Mouse (Mus musculus): Measurements from ENCODE around the gene Panx2. TPM values are rescaled to one million over a fixed set of nuclear protein-coding genes. Genes with fewer than 3 reads are reported as not detected.

Gene Panx2
- total and polyA plus RNA-seq, 3 experiments, result 0.01 to 0.11 TPM; not detected in 1

- H3K4me1 ChIP-seq (ENCODE audit: insufficient read depth, low read depth, low read length), result no peaks in the 10 kb centered on the region
Measured at GRCm38 (mm10) chr15:89054666-89055065, 4.9 kb upstream of the Panx2 start.

GRCm38 (mm10) chr15:89058736-89059135 lies 798 bp upstream of the Panx2 start:
- no peak overlapping the region for H3K4me3 ChIP-seq (ENCODE audit: low read depth, low read length)
- no peak for ATAC-seq (ENCODE audit: extremely low read depth, insufficient number of reproducible peaks, low FRiP score, poor library complexity, severe bottlenecking)
- H3K9me3 ChIP-seq (replicated peaks), result peaks cover 4% of the 10 kb centered on the region
- H3K27me3 ChIP-seq (ENCODE audit: insufficient read depth, low read length), result peaks cover 29% of the 10 kb centered on the region
- TF ChIP-seq GATA1 (IDR thresholded peaks at IDR 0.05; ENCODE audit: borderline replicate concordance, low read length), result no peak
- TF ChIP-seq TAL1 (conservative IDR thresholded peaks at IDR 0.05; ENCODE audit: low read depth, low read length), result no peak
- TF ChIP-seq POLR2AphosphoS5 (IDR thresholded peaks at IDR 0.05; ENCODE audit: insufficient replicate concordance, low read depth, low read length), result no peak
- TF ChIP-seq CTCF (IDR thresholded peaks at IDR 0.05; ENCODE audit: low read depth, low read length), result no peak
- no peak for TF ChIP-seq GATA2 (IDR thresholded peaks at IDR 0.05; ENCODE audit: borderline replicate concordance, low read depth, low read length)
- no peaks in the 10 kb centered on the region for H3K36me3 ChIP-seq (replicated peaks)
- H3K4me1 ChIP-seq (ENCODE audit: insufficient read depth, low read depth, low read length), result no peaks in the 10 kb centered on the region; the same call in 1 of the 2 replicates
- DNase-seq (ENCODE audit: low spot score), result no peak

More at GRCm38 (mm10) chr15:89054666-89055065, 4.9 kb upstream of the Panx2 start:
- DNase-seq (ENCODE audit: low spot score), result no peak
- no peak for ATAC-seq (ENCODE audit: extremely low read depth, insufficient number of reproducible peaks, low FRiP score, poor library complexity, severe bottlenecking)
- Histone ChIP-seq H3K27me3 (ENCODE audit: insufficient read depth, low read length) (peaks cover 19% of the 10 kb centered on the region), H3K4me3 (ENCODE audit: low read depth, low read length) (no peak overlapping the region; the same call in 1 of the 2 replicates), H3K9me3 (replicated peaks) (no peaks in the 10 kb centered on the region), H3K36me3 (replicated peaks) (no peaks in the 10 kb centered on the region)
- TF ChIP-seq GATA2 (IDR thresholded peaks at IDR 0.05; ENCODE audit: borderline replicate concordance, low read depth, low read length) (no peak), TAL1 (conservative IDR thresholded peaks at IDR 0.05; ENCODE audit: low read depth, low read length) (no peak), GATA1 (IDR thresholded peaks at IDR 0.05; ENCODE audit: borderline replicate concordance, low read length) (no peak), POLR2AphosphoS5 (IDR thresholded peaks at IDR 0.05; ENCODE audit: insufficient replicate concordance, low read depth, low read length) (no peak), CTCF (IDR thresholded peaks at IDR 0.05; ENCODE audit: low read depth, low read length) (no peak)

GRCm38 (mm10) chr15:89060032-89060681 lies 623 bp downstream of the Panx2 start:
- no peaks in the 10 kb centered on the region for H3K36me3 ChIP-seq (replicated peaks)
- peaks cover 33% of the 10 kb centered on the region for H3K27me3 ChIP-seq (ENCODE audit: insufficient read depth, low read length)
- no peak for TF ChIP-seq CTCF (IDR thresholded peaks at IDR 0.05; ENCODE audit: low read depth, low read length)
- no peak for TF ChIP-seq TAL1 (conservative IDR thresholded peaks at IDR 0.05; ENCODE audit: low read depth, low read length)
- TF ChIP-seq GATA1 (IDR thresholded peaks at IDR 0.05; ENCODE audit: borderline replicate concordance, low read length), result no peak
- no peak for TF ChIP-seq POLR2AphosphoS5 (IDR thresholded peaks at IDR 0.05; ENCODE audit: insufficient replicate concordance, low read depth, low read length)
- TF ChIP-seq GATA2 (IDR thresholded peaks at IDR 0.05; ENCODE audit: borderline replicate concordance, low read depth, low read length), result no peak
- H3K4me3 ChIP-seq (ENCODE audit: low read depth, low read length), result no peak overlapping the region; the same call in 1 of the 2 replicates
- DNase-seq (ENCODE audit: low spot score) (no peak), ATAC-seq (ENCODE audit: extremely low read depth, insufficient number of reproducible peaks, low FRiP score, poor library complexity, severe bottlenecking) (no peak)
- H3K9me3 ChIP-seq (replicated peaks), result peaks cover 4% of the 10 kb centered on the region
- H3K4me1 ChIP-seq (ENCODE audit: insufficient read depth, low read depth, low read length), result no peaks in the 10 kb centered on the region; the same call in 1 of the 2 replicates

- Histone ChIP-seq H3K36me3 (replicated peaks) (no peaks in the 10 kb centered on the region), H3K4me3 (ENCODE audit: low read depth, low read length) (no peak overlapping the region), H3K27me3 (ENCODE audit: insufficient read depth, low read length) (peaks cover 33% of the 10 kb centered on the region), H3K4me1 (ENCODE audit: insufficient read depth, low read depth, low read length) (no peaks in the 10 kb centered on the region; the same call in 1 of the 2 replicates), H3K9me3 (replicated peaks) (peaks cover 4% of the 10 kb centered on the region)
- TF ChIP-seq CTCF (IDR thresholded peaks at IDR 0.05; ENCODE audit: low read depth, low read length) (no peak), GATA1 (IDR thresholded peaks at IDR 0.05; ENCODE audit: borderline replicate concordance, low read length) (no peak), GATA2 (IDR thresholded peaks at IDR 0.05; ENCODE audit: borderline replicate concordance, low read depth, low read length) (no peak), POLR2AphosphoS5 (IDR thresholded peaks at IDR 0.05; ENCODE audit: insufficient replicate concordance, low read depth, low read length) (no peak), TAL1 (conservative IDR thresholded peaks at IDR 0.05; ENCODE audit: low read depth, low read length) (no peak)
- ATAC-seq (ENCODE audit: extremely low read depth, insufficient number of reproducible peaks, low FRiP score, poor library complexity, severe bottlenecking), result no peak
- no peak for DNase-seq (ENCODE audit: low spot score)
Measured at GRCm38 (mm10) chr15:89060811-89061460, 1.4 kb downstream of the Panx2 start.

- DNase-seq (ENCODE audit: low spot score) (no peak), ATAC-seq (ENCODE audit: extremely low read depth, insufficient number of reproducible peaks, low FRiP score, poor library complexity, severe bottlenecking) (no peak)
- TF ChIP-seq TAL1 (conservative IDR thresholded peaks at IDR 0.05; ENCODE audit: low read depth, low read length) (no peak), POLR2AphosphoS5 (IDR thresholded peaks at IDR 0.05; ENCODE audit: insufficient replicate concordance, low read depth, low read length) (no peak), CTCF (IDR thresholded peaks at IDR 0.05; ENCODE audit: low read depth, low read length) (no peak), GATA1 (IDR thresholded peaks at IDR 0.05; ENCODE audit: borderline replicate concordance, low read length) (no peak), GATA2 (IDR thresholded peaks at IDR 0.05; ENCODE audit: borderline replicate concordance, low read depth, low read length) (no peak)
- H3K4me3 ChIP-seq (ENCODE audit: low read depth, low read length), result no peak overlapping the region
- H3K36me3 ChIP-seq (replicated peaks), result no peaks in the 10 kb centered on the region
- no peaks in the 10 kb centered on the region; the same call in 1 of the 2 replicates for H3K4me1 ChIP-seq (ENCODE audit: insufficient read depth, low read depth, low read length)
- H3K27me3 ChIP-seq (ENCODE audit: insufficient read depth, low read length), result peaks cover 31% of the 10 kb centered on the region
- peaks cover 4% of the 10 kb centered on the region for H3K9me3 ChIP-seq (replicated peaks)
Measured at GRCm38 (mm10) chr15:89061761-89062517, 2.4 kb downstream of the Panx2 start.
